Mouse (Mus musculus): ENCODE measurements at regions not wholly inside any gene's neighbourhood (a gene's known extent, or its start where the extent isn't known, plus 50 kb on each side); places are given as distances from the start of the nearest gene placed in this dataset.
A peak's percentile ranks its signal among the peaks of the same experiment; 100 is the strongest.
"Not testable (repeated sequence)": the region's sequence is repeated elsewhere in the genome, so short reads cannot be mapped to it uniquely, and the experiment has no call there.

GRCm38 (mm10) chr15:37110462-37110861, 102.9 kb upstream of the Zfp706 start:
- no peak for ATAC-seq (replicated peaks; ENCODE audit: low read depth, poor library complexity, severe bottlenecking)

- no peak for ATAC-seq (replicated peaks; ENCODE audit: low read depth, poor library complexity, severe bottlenecking)
Measured at GRCm38 (mm10) chr15:37102035-37102555, 94.5 kb upstream of the Zfp706 start.

- no peak for ATAC-seq (replicated peaks; ENCODE audit: low read depth, poor library complexity, severe bottlenecking)
Measured at GRCm38 (mm10) chr15:37101419-37101818, 93.8 kb upstream of the Zfp706 start.

GRCm38 (mm10) chr15:37100767-37101288, 93.3 kb upstream of the Zfp706 start:
- ATAC-seq (replicated peaks; ENCODE audit: low read depth, poor library complexity, severe bottlenecking) = no peak

- ATAC-seq (replicated peaks; ENCODE audit: low read depth, poor library complexity, severe bottlenecking) = peak; percentile 92
Measured at GRCm38 (mm10) chr15:37099927-37100766, 92.6 kb upstream of the Zfp706 start.

- ATAC-seq (replicated peaks; ENCODE audit: low read depth, poor library complexity, severe bottlenecking) = no peak
Measured at GRCm38 (mm10) chr15:37099176-37099575, 91.6 kb upstream of the Zfp706 start.

- no peak for ATAC-seq (replicated peaks; ENCODE audit: low read depth, poor library complexity, severe bottlenecking)
Measured at GRCm38 (mm10) chr15:37097426-37097825, 89.9 kb upstream of the Zfp706 start.

GRCm38 (mm10) chr15:37091171-37091570, 83.6 kb upstream of the Zfp706 start:
- ATAC-seq (replicated peaks; ENCODE audit: low read depth, poor library complexity, severe bottlenecking) = not testable (repeated sequence)

GRCm38 (mm10) chr15:37083726-37084125, 76.2 kb upstream of the Zfp706 start:
- no peak for ATAC-seq (replicated peaks; ENCODE audit: low read depth, poor library complexity, severe bottlenecking)

GRCm38 (mm10) chr15:37081836-37082235, 74.3 kb upstream of the Zfp706 start:
- no peak for ATAC-seq (replicated peaks; ENCODE audit: low read depth, poor library complexity, severe bottlenecking)

GRCm38 (mm10) chr15:37080931-37081330, 73.4 kb upstream of the Zfp706 start:
- no peak for ATAC-seq (replicated peaks; ENCODE audit: low read depth, poor library complexity, severe bottlenecking)

- ATAC-seq (replicated peaks; ENCODE audit: low read depth, poor library complexity, severe bottlenecking) = no peak
Measured at GRCm38 (mm10) chr15:37080395-37080794, 72.8 kb upstream of the Zfp706 start.

- not testable (repeated sequence) for ATAC-seq (replicated peaks; ENCODE audit: low read depth, poor library complexity, severe bottlenecking)
Measured at GRCm38 (mm10) chr15:37074207-37074606, 66.6 kb upstream of the Zfp706 start.

- ATAC-seq (replicated peaks; ENCODE audit: low read depth, poor library complexity, severe bottlenecking) = no peak
Measured at GRCm38 (mm10) chr15:37072202-37072862, 64.8 kb upstream of the Zfp706 start.

GRCm38 (mm10) chr15:37070188-37070587, 62.6 kb upstream of the Zfp706 start:
- ATAC-seq (replicated peaks; ENCODE audit: low read depth, poor library complexity, severe bottlenecking) = no peak

GRCm38 (mm10) chr15:37067326-37067725, 59.8 kb upstream of the Zfp706 start:
- no peak for ATAC-seq (replicated peaks; ENCODE audit: low read depth, poor library complexity, severe bottlenecking)

- no peak for ATAC-seq (replicated peaks; ENCODE audit: low read depth, poor library complexity, severe bottlenecking)
Measured at GRCm38 (mm10) chr15:37065926-37066550, 58.5 kb upstream of the Zfp706 start.

- no peak for ATAC-seq (replicated peaks; ENCODE audit: low read depth, poor library complexity, severe bottlenecking)
Measured at GRCm38 (mm10) chr15:37065408-37065807, 57.8 kb upstream of the Zfp706 start.

GRCm38 (mm10) chr15:37063781-37064383, 56.3 kb upstream of the Zfp706 start:
- ATAC-seq (replicated peaks; ENCODE audit: low read depth, poor library complexity, severe bottlenecking) = no peak

GRCm38 (mm10) chr15:37062585-37062984, 55.0 kb upstream of the Zfp706 start:
- ATAC-seq (replicated peaks; ENCODE audit: low read depth, poor library complexity, severe bottlenecking) = no peak
